Mouse (Mus musculus) stomach, embryonic 16.5 days (tissue): ENCODE results near the gene 2610001J05Rik. TPM values are rescaled to one million over a fixed set of nuclear protein-coding genes. Genes with fewer than 3 reads are reported as not detected.

Experiments used
- ATAC-seq: fragments of 200-750 bp; cut with Nextera tagmentation; 2 replicates; pipeline ENCODE4 v1.8.0; 2017; ENCODE audit warnings: moderate number of reproducible peaks, moderate TSS enrichment; ENCODE audit not compliant: insufficient read depth, low FRiP score
- H3K27ac ChIP-seq: fragments of 300-500 bp; sonication (generic); 2 replicates; pipeline ENCODE4 v1.5.1; 2014; ENCODE audit warnings: low read length
- H3K27me3 ChIP-seq: fragments of 300-500 bp; sonication (generic); 2 replicates; pipeline ENCODE4 v1.6.1; 2014; ENCODE audit warnings: low read length, control low read depth, mixed read lengths; ENCODE audit not compliant: control insufficient read depth, insufficient read depth
- H3K36me3 ChIP-seq: fragments of 300-500 bp; sonication (generic); 2 replicates; pipeline ENCODE4 v1.6.1; 2014; ENCODE audit warnings: low read length; ENCODE audit not compliant: control insufficient read depth, insufficient read depth
- H3K4me1 ChIP-seq: fragments of 300-500 bp; sonication (generic); 2 replicates; pipeline ENCODE4 v1.6.1; 2014; ENCODE audit warnings: low read length, control low read depth, mixed read lengths; ENCODE audit not compliant: control insufficient read depth, insufficient read depth
- H3K4me2 ChIP-seq: fragments of 300-500 bp; sonication (generic); 2 replicates; pipeline ENCODE4 v1.6.1; 2014; ENCODE audit warnings: low read depth, low read length, mixed read lengths
- H3K4me3 ChIP-seq: fragments of 300-500 bp; sonication (generic); replicated peaks from 2 replicates; pipeline ENCODE4 v1.5.1; 2014; ENCODE audit warnings: mild to moderate bottlenecking, low read length
- H3K9ac ChIP-seq: fragments of 300-500 bp; sonication (generic); 2 replicates; pipeline ENCODE4 v1.6.1; 2014; ENCODE audit warnings: low read length
- H3K9me3 ChIP-seq: fragments of 300-500 bp; sonication (generic); replicated peaks from 2 replicates; pipeline ENCODE4 v1.6.1; 2016; ENCODE audit warnings: low read length, control low read depth; ENCODE audit not compliant: control insufficient read depth
- WGBS: fragments of 180-500 bp; shearing (Covaris S2); extraction: QIAGEN DNeasy Blood & Tissue Kit; methylation state at CpG from one replicate; pipeline ENCODE4 v1.1.7; 2014; 5-methylcytosine and 5-hydroxymethylcytosine counted together
- polyA plus RNA-seq: library from polyadenylated mRNA; unstranded; fragments of >200 nt; fragmentation: Nextera tagmentation; extraction: Ambion mirVana; gene quantifications from 2 replicates; pipeline ENCODE4 v1.2.1, GENCODE M21; 2015

Gene 2610001J05Rik
- 143 and 146 TPM in 2 replicates for polyA plus RNA-seq

- H3K36me3 ChIP-seq = peaks cover 3% of the 10 kb centered on the region; the same call in 1 of the 2 replicates
- ATAC-seq = peak; percentile 100
- peak within 1 kb of the TSS; percentile 77 for H3K4me3 ChIP-seq
- H3K27ac ChIP-seq = peak within 1 kb of the TSS; percentile 94
- WGBS = under 1% methylated on average over 19 of the region's 19 CpGs
- H3K4me1 ChIP-seq = peaks cover 10% of the 10 kb centered on the region
- H3K4me2 ChIP-seq = peak within 1 kb of the TSS; percentile 63
- H3K9me3 ChIP-seq = no peaks in the 10 kb centered on the region
- no peaks in the 10 kb centered on the region for H3K27me3 ChIP-seq
- peak within 1 kb of the TSS; percentile 82 for H3K9ac ChIP-seq
Observed at GRCm38 (mm10) chr6:13870919-13871624, at the start of gene 2610001J05Rik. 2610001J05Rik (minus strand) TSS chr6:13871518.

DNA sequence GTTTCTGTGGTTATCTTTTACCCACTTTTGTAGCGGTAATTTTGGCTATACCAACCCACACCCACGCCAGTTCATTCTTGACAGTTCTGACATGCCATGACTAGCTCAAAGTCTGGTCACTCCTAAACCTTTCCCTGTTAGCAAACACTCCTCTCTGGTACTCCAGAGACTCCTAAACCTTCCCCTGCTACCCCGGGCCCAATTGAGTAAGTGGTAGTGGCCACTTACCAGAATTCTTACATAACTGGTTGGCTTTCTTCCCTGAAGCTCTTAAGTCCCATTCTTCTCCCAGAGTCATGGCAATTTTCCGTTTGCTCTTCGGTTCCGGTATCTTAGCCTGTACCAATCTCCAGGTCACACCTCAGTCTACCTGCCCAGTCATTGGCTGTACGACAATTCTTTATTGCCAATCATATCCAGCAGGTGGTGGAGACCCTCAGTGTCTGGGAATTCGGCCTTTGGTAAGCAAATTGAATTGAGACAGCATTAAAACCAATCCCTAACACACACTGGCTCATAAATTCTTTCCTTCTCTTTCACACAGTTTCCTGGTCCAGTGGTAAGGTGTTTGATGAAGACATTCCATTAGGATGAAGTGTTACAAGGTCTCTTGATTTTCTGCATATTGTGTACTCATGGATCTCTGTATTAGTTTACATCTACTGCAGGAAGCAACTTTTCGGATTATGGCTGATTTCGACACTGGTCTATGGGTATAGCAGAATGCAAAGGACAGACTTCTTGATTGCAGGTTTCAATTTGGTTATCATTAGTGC lies 38.6 kb upstream of the 2610001J05Rik start:
- Histone ChIP-seq H3K27ac (no peak overlapping the region), H3K36me3 (no peaks in the 10 kb centered on the region), H3K9ac (no peak overlapping the region), H3K4me1 (no peaks in the 10 kb centered on the region), H3K27me3 (no peaks in the 10 kb centered on the region), H3K4me3 (no peak overlapping the region), H3K4me2 (no peak overlapping the region), H3K9me3 (no peaks in the 10 kb centered on the region)
- WGBS = 87% methylated on average over 10 of the region's 10 CpGs
- ATAC-seq = no peak

DNA sequence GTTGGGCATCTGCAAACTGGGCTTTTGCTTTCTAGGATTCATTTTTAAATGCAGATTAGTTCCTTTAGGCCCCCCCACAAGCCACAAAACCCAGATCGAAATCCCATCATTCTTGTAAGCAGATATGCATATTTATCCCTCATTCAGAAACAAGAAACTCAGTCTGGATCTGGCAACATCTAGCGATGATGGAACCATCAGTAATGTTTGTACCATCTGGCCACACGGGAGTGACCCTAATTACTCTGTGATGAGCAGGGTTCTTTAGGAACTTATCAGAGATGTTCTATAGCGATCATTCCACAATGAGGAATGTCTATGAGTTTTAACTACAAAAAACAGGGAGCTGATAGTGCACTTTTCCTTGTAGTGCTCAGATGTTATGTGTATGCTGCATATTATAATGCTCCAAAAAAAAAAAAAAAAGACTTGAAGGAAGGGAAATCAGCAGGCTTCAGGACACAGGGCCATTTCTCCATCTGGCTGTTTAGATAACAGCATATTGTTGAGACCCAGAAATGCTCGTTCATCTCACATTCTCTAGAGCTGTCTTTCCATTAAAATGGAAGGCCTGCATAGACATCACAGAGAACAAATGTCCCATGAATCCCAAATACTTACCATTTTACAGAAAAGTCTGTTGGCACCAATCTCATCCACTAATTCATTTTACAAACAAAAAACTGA lies 31.8 kb upstream of the 2610001J05Rik start:
- no peaks in the 10 kb centered on the region for H3K27me3 ChIP-seq
- ATAC-seq = no peak
- H3K4me1 ChIP-seq = no peaks in the 10 kb centered on the region
- no peak overlapping the region for H3K4me2 ChIP-seq
- H3K36me3 ChIP-seq = no peaks in the 10 kb centered on the region
- H3K4me3 ChIP-seq = no peak overlapping the region
- 80% methylated on average over 5 of the region's 5 CpGs for WGBS
- no peak overlapping the region for H3K27ac ChIP-seq
- H3K9ac ChIP-seq = no peak overlapping the region
- no peaks in the 10 kb centered on the region for H3K9me3 ChIP-seq

- no peak overlapping the region for H3K27ac ChIP-seq
- 80% methylated on average over 3 of the region's 3 CpGs for WGBS
- no peaks in the 10 kb centered on the region for H3K27me3 ChIP-seq
- H3K36me3 ChIP-seq = no peaks in the 10 kb centered on the region
- H3K9ac ChIP-seq = no peak overlapping the region
- H3K4me2 ChIP-seq = no peak overlapping the region
- H3K4me3 ChIP-seq = no peak overlapping the region
- no peaks in the 10 kb centered on the region for H3K9me3 ChIP-seq
- no peak for ATAC-seq
- no peaks in the 10 kb centered on the region for H3K4me1 ChIP-seq
Observed at GRCm38 (mm10) chr6:13884877-13885592, 13.7 kb upstream of the 2610001J05Rik start.

GRCm38 (mm10) chr6:13882919-13883318 lies 11.6 kb upstream of the 2610001J05Rik start:
- H3K36me3 ChIP-seq = no peaks in the 10 kb centered on the region
- H3K27ac ChIP-seq = no peak overlapping the region
- no peaks in the 10 kb centered on the region for H3K9me3 ChIP-seq
- no peak overlapping the region for H3K4me2 ChIP-seq
- H3K9ac ChIP-seq = no peak overlapping the region
- ATAC-seq = no peak
- H3K27me3 ChIP-seq = no peaks in the 10 kb centered on the region
- no peaks in the 10 kb centered on the region for H3K4me1 ChIP-seq
- H3K4me3 ChIP-seq = no peak overlapping the region

- Histone ChIP-seq H3K27ac (no peak overlapping the region), H3K4me3 (no peak overlapping the region), H3K9me3 (no peaks in the 10 kb centered on the region), H3K27me3 (no peaks in the 10 kb centered on the region), H3K4me1 (peaks cover 10% of the 10 kb centered on the region), H3K36me3 (0 out of 2 replicates have a peak, but pooled peaks cover 2% of the 10 kb centered on the region), H3K4me2 (no peak overlapping the region), H3K9ac (no peak overlapping the region)
- ATAC-seq = no peak
- WGBS = 83% methylated on average over 2 of the region's 2 CpGs
Observed at GRCm38 (mm10) chr6:13873959-13874358, 2.6 kb upstream of the 2610001J05Rik start.

DNA sequence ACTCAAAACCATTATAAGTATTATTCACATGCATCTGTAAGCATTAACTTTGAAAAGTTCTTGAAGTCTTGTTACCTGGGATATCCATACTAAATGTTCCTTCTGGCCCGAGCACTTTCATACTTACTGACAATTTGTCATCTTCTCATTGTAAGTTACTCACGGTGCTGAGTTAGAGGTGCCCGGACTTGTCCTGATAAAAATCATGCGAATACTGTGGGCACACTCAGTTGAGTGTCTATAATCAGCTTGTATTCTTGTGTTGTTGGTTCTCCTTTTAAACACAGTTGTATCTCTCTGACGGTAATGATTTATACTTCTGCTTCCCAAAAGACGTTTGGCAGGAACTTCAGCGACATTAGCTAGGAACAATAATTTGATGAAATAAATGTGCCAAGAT lies 758 bp upstream of the 2610001J05Rik start:
- Histone ChIP-seq H3K9me3 (no peaks in the 10 kb centered on the region), H3K4me3 (peak overlapping the region; percentile 77; the same call in 1 of the 2 replicates), H3K36me3 (peaks cover 3% of the 10 kb centered on the region; the same call in 1 of the 2 replicates), H3K27me3 (no peaks in the 10 kb centered on the region), H3K9ac (no peak overlapping the region), H3K27ac (no peak overlapping the region; the same call in 1 of the 2 replicates), H3K4me1 (peaks cover 10% of the 10 kb centered on the region), H3K4me2 (peak overlapping the region; percentile 52)
- no peak for ATAC-seq
- 44% methylated on average over 7 of the region's 7 CpGs for WGBS

GRCm38 (mm10) chr6:13871625-13871958 lies 274 bp upstream of the 2610001J05Rik start:
- peak overlapping the region; percentile 52 for H3K4me2 ChIP-seq
- peak; percentile 84 for ATAC-seq
- WGBS = 2% methylated on average over 7 of the region's 7 CpGs
- H3K4me3 ChIP-seq = peak overlapping the region; percentile 77
- H3K27ac ChIP-seq = peak overlapping the region; percentile 94
- H3K36me3 ChIP-seq = peaks cover 3% of the 10 kb centered on the region; the same call in 1 of the 2 replicates
- peaks cover 10% of the 10 kb centered on the region for H3K4me1 ChIP-seq
- H3K9me3 ChIP-seq = no peaks in the 10 kb centered on the region
- H3K27me3 ChIP-seq = no peaks in the 10 kb centered on the region
- peak overlapping the region; percentile 82 for H3K9ac ChIP-seq
